Mouse (Mus musculus) forebrain, embryonic 12.5 days (tissue): Measurements from ENCODE around the gene Gbp9. TPM values are rescaled to one million over a fixed set of nuclear protein-coding genes. Genes with fewer than 3 reads are reported as not detected.
"Not testable (repeated sequence)": the region's sequence is repeated elsewhere in the genome, so short reads cannot be mapped to it uniquely, and the experiment has no call there.

Source experiments
- ATAC-seq: fragments of 200-750 bp; cut with Nextera tagmentation; 2 replicates; pipeline ENCODE4 v1.8.0; 2017; ENCODE audit warnings: moderate TSS enrichment; ENCODE audit not compliant: low FRiP score
- H3K27ac ChIP-seq: fragments of 300-500 bp; sonication (generic); 2 replicates; pipeline ENCODE4 v1.5.1; 2016; ENCODE audit warnings: mild to moderate bottlenecking
- H3K27me3 ChIP-seq: fragments of 300-500 bp; sonication (generic); 2 replicates; pipeline ENCODE4 v1.6.1; 2016; ENCODE audit warnings: mild to moderate bottlenecking
- H3K36me3 ChIP-seq: fragments of 300-500 bp; sonication (generic); replicated peaks from 2 replicates; pipeline ENCODE4 v1.6.1; 2016; ENCODE audit warnings: mild to moderate bottlenecking
- H3K4me1 ChIP-seq: fragments of 300-500 bp; sonication (generic); 2 replicates; pipeline ENCODE4 v1.6.1; 2016
- H3K4me2 ChIP-seq: fragments of 300-500 bp; sonication (generic); 2 replicates; pipeline ENCODE4 v1.6.1; 2016; ENCODE audit warnings: mild to moderate bottlenecking, moderate library complexity
- H3K4me3 ChIP-seq: fragments of 300-500 bp; sonication (generic); replicated peaks from 2 replicates; pipeline ENCODE4 v1.5.1; 2016; ENCODE audit warnings: mild to moderate bottlenecking
- H3K9ac ChIP-seq: fragments of 300-500 bp; sonication (generic); 2 replicates; pipeline ENCODE4 v1.6.1; 2016; ENCODE audit warnings: mild to moderate bottlenecking
- H3K9me3 ChIP-seq: fragments of 300-500 bp; sonication (generic); 2 replicates; pipeline ENCODE4 v1.6.1; 2016
- WGBS: fragments of 180-500 bp; shearing (Covaris S2); methylation state at CpG from one replicate; pipeline ENCODE4 v1.1.7; 2016; 5-methylcytosine and 5-hydroxymethylcytosine counted together
- polyA plus RNA-seq: library from polyadenylated mRNA; unstranded; fragments of >200 nt; fragmentation: Nextera tagmentation; extraction: Ambion mirVana; gene quantifications from 2 replicates; pipeline ENCODE4 v1.2.1, GENCODE M21; 2016

The Gbp9 gene
- polyA plus RNA-seq, 1 experiment from 2014 or later, result 0.59 TPM

GRCm38 (mm10) chr5:105113656-105114055 is 25.7 kb downstream of the Gbp9 start:
- no peaks in the 10 kb centered on the region for H3K27me3 ChIP-seq
- no peak for ATAC-seq
- H3K4me1 ChIP-seq, result no peaks in the 10 kb centered on the region
- H3K27ac ChIP-seq, result no peak overlapping the region
- H3K9ac ChIP-seq, result no peak overlapping the region
- 89% methylated on average over 5 of the region's 5 CpGs for WGBS
- no peaks in the 10 kb centered on the region for H3K9me3 ChIP-seq
- no peak overlapping the region for H3K4me3 ChIP-seq
- no peak overlapping the region for H3K4me2 ChIP-seq
- H3K36me3 ChIP-seq, result no peaks in the 10 kb centered on the region

GRCm38 (mm10) chr5:105110271-105110852 is 29.0 kb downstream of the Gbp9 start:
- WGBS, result 21% methylated on average over 4 of the region's 4 CpGs
- H3K27me3 ChIP-seq, H3K36me3 ChIP-seq, H3K27ac ChIP-seq, ATAC-seq, H3K9me3 ChIP-seq, H3K4me3 ChIP-seq, H3K4me2 ChIP-seq, H3K9ac ChIP-seq, H3K4me1 ChIP-seq: not testable (repeated sequence)

- not testable (repeated sequence) for H3K9me3 ChIP-seq, H3K27me3 ChIP-seq, H3K9ac ChIP-seq, H3K36me3 ChIP-seq, H3K4me3 ChIP-seq, H3K4me2 ChIP-seq, H3K4me1 ChIP-seq, ATAC-seq, H3K27ac ChIP-seq
- WGBS, result 33% methylated on average over 1 of the region's 1 CpGs
Measured at GRCm38 (mm10) chr5:105109775-105110174, 29.6 kb downstream of the Gbp9 start.

- ATAC-seq, H3K4me1 ChIP-seq: not testable (repeated sequence)
Measured at GRCm38 (mm10) chr5:105105689-105106088, 33.6 kb downstream of the Gbp9 start.

GRCm38 (mm10) chr5:105081900-105082299 is 57.4 kb downstream of the Gbp9 start:
- no peak overlapping the region for H3K4me2 ChIP-seq
- no peak overlapping the region for H3K4me3 ChIP-seq
- H3K9ac ChIP-seq, result no peak overlapping the region
- H3K9me3 ChIP-seq, result peaks cover 4% of the 10 kb centered on the region; the same call in 1 of the 2 replicates
- H3K27ac ChIP-seq, result no peak overlapping the region
- no peaks in the 10 kb centered on the region for H3K4me1 ChIP-seq
- no peak for ATAC-seq
- H3K36me3 ChIP-seq, result no peaks in the 10 kb centered on the region
- H3K27me3 ChIP-seq, result no peaks in the 10 kb centered on the region

More at GRCm38 (mm10) chr5:105105689-105106088, 33.6 kb downstream of the Gbp9 start:
- H3K4me2 ChIP-seq, H3K4me3 ChIP-seq, H3K27ac ChIP-seq, H3K9ac ChIP-seq, H3K36me3 ChIP-seq, H3K9me3 ChIP-seq, H3K27me3 ChIP-seq: not testable (repeated sequence)
- WGBS, result 89% methylated on average over 2 of the region's 2 CpGs

GRCm38 (mm10) chr5:105068356-105068755 is 71.0 kb downstream of the Gbp9 start:
- not testable (repeated sequence) for H3K9ac ChIP-seq, H3K36me3 ChIP-seq, ATAC-seq, H3K4me2 ChIP-seq, H3K9me3 ChIP-seq, H3K4me3 ChIP-seq, H3K27ac ChIP-seq, H3K27me3 ChIP-seq, H3K4me1 ChIP-seq

GRCm38 (mm10) chr5:105064443-105064842 is 74.9 kb downstream of the Gbp9 start:
- H3K27me3 ChIP-seq, H3K27ac ChIP-seq, H3K9ac ChIP-seq, H3K4me1 ChIP-seq, H3K4me2 ChIP-seq, ATAC-seq, H3K36me3 ChIP-seq, H3K9me3 ChIP-seq, H3K4me3 ChIP-seq: not testable (repeated sequence)
- WGBS, result 75% methylated on average over 2 of the region's 2 CpGs

GRCm38 (mm10) chr5:105063321-105063720 is 76.0 kb downstream of the Gbp9 start:
- Histone ChIP-seq H3K9ac (no peak overlapping the region), H3K4me1 (no peaks in the 10 kb centered on the region), H3K27ac (no peak overlapping the region), H3K4me3 (no peak overlapping the region), H3K4me2 (no peak overlapping the region), H3K36me3 (no peaks in the 10 kb centered on the region), H3K27me3 (no peaks in the 10 kb centered on the region), H3K9me3 (no peaks in the 10 kb centered on the region)
- no peak for ATAC-seq
- WGBS, result 84% methylated on average over 1 of the region's 1 CpGs

GRCm38 (mm10) chr5:105062403-105062802 is 76.9 kb downstream of the Gbp9 start:
- not testable (repeated sequence) for H3K4me3 ChIP-seq, H3K9me3 ChIP-seq, H3K4me1 ChIP-seq, H3K27me3 ChIP-seq, H3K27ac ChIP-seq, ATAC-seq, H3K9ac ChIP-seq, H3K4me2 ChIP-seq, H3K36me3 ChIP-seq
- 82% methylated on average over 2 of the region's 2 CpGs for WGBS

- Histone ChIP-seq H3K27me3 (no peaks in the 10 kb centered on the region), H3K9me3 (no peaks in the 10 kb centered on the region), H3K4me3 (no peak overlapping the region), H3K4me1 (no peaks in the 10 kb centered on the region; the same call in 1 of the 2 replicates), H3K9ac (no peak overlapping the region), H3K4me2 (no peak overlapping the region), H3K36me3 (no peaks in the 10 kb centered on the region), H3K27ac (no peak overlapping the region)
- WGBS, result 92% methylated on average over 2 of the region's 2 CpGs
- no peak for ATAC-seq
Measured at GRCm38 (mm10) chr5:105060224-105060623, 79.1 kb downstream of the Gbp9 start.

GRCm38 (mm10) chr5:105055279-105055678 is 84.1 kb downstream of the Gbp9 start:
- Histone ChIP-seq H3K4me1 (no peaks in the 10 kb centered on the region; the same call in 1 of the 2 replicates), H3K27ac (no peak overlapping the region), H3K9me3 (no peaks in the 10 kb centered on the region), H3K4me2 (no peak overlapping the region), H3K27me3 (no peaks in the 10 kb centered on the region), H3K36me3 (no peaks in the 10 kb centered on the region), H3K9ac (no peak overlapping the region), H3K4me3 (no peak overlapping the region)
- 69% methylated on average over 2 of the region's 2 CpGs for WGBS
- ATAC-seq, result no peak

- not testable (repeated sequence) for H3K27me3 ChIP-seq, H3K4me2 ChIP-seq, H3K36me3 ChIP-seq, H3K9me3 ChIP-seq, H3K27ac ChIP-seq, ATAC-seq, H3K4me3 ChIP-seq, H3K9ac ChIP-seq, H3K4me1 ChIP-seq
- WGBS, result 82% methylated on average over 1 of the region's 1 CpGs
Measured at GRCm38 (mm10) chr5:105053471-105054169, 85.7 kb downstream of the Gbp9 start.

- Histone ChIP-seq H3K4me1 (no peaks in the 10 kb centered on the region), H3K9me3 (no peaks in the 10 kb centered on the region), H3K4me3 (no peak overlapping the region), H3K4me2 (no peak overlapping the region), H3K9ac (no peak overlapping the region), H3K27me3 (no peaks in the 10 kb centered on the region), H3K27ac (no peak overlapping the region), H3K36me3 (no peaks in the 10 kb centered on the region)
- no peak for ATAC-seq
- WGBS, result 89% methylated on average over 2 of the region's 2 CpGs
Measured at GRCm38 (mm10) chr5:105032362-105032761, 107.0 kb downstream of the Gbp9 start.
